Mouse (Mus musculus): Measurements from ENCODE around the gene Tomm40. TPM values are rescaled to one million over a fixed set of nuclear protein-coding genes. Genes with fewer than 3 reads are reported as not detected.
A peak's percentile ranks its signal among the peaks of the same experiment; 100 is the strongest.

Tomm40 gene
- polyA plus RNA-seq, 1 experiment = 64.2 TPM

DNA sequence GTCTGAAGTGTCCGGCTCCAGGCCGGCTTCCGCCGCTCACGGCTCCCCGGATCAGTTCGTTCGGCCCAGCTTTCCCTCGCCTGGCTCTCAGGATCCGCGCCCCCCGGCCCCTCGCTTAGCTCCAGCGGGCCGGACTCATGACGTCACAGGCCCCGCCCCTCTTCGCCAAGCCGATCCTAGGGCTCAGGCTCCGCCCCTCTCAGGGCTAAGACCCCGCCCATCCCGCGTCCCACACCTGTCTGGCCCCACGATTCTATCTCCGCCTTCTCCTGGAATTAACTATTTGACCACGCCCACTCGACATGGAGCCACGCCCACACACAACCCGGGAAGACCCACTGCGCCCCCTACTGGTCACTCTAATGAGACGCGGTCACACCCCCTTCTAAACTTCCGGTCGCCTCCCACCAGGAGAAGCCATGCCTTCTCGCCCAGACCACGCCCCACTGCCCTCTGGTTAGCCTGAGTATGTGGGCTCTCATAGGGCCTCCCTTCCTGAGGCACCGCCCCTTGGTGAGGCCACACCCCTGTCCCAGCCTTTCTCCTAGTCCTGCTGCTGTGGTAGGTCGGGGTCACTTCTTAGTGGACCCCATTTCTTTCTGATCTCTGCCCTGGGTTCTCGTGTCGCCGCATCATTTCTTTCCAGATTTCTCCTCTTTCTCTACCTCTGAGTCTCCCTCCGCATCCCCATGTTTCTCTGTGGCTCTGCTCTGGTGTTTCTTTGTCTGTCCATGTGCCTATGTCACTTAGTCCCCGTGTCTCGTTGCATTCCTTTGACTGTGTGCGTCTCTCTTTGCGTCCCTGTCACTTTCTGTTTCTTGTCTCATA, 34.4 kb upstream of the Tomm40 start:
- H3K4me3 ChIP-seq (ENCODE audit: insufficient read depth, low read depth, low read length) = peak overlapping the region; percentile 89
- peaks cover 26% of the 10 kb centered on the region for H3K4me1 ChIP-seq (ENCODE audit: control insufficient read depth, insufficient read depth, insufficient read length, low read length)
- H3K27ac ChIP-seq (replicated peaks; ENCODE audit: low read depth, low read length) = peak overlapping the region; percentile 95

- Histone ChIP-seq H3K4me1 (ENCODE audit: control insufficient read depth, insufficient read depth, insufficient read length, low read length) (peaks cover 23% of the 10 kb centered on the region), H3K4me3 (ENCODE audit: insufficient read depth, low read depth, low read length) (peak overlapping the region; percentile 89), H3K27ac (replicated peaks; ENCODE audit: low read depth, low read length) (peak overlapping the region; percentile 95)
Observed at GRCm38 (mm10) chr7:19748219-19749195, 33.3 kb upstream of the Tomm40 start.

DNA sequence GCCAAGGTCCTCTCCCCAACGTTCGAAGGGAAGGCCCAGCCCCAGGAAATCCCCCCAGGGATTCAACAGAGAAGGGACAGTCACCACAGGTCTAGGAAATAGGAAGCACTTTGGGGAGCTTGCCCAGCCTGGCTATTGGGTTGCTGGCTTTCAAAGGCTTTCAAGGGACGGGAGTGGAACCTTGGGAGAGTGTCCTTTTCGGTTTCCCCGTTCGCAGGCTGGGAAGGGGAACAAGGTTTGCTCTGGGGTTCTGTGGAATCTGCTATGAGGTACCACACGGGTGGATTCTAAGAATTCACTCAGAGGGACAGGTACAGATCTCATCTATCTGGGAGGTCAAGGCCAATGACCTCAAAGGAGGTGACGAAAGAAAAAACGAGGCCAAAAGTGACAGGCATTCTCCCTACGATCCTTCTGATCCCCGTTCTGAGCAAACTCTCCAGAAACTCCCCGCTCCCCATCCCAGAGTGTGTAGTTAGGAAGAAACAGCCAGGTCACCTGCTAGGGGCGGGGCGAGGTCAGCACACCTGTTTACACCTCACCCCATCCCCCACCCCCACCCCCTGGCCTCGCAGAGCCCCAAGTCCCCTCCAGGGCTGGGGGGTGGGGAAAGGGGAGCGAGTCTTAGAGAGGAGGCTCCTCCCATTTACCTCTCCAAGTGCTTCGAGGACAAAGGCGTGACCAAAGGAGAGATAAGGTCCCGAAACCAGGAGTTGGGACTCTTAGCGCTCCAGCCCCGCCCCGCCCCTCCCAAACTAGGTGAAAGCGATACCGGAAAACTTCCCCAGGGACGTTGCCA, 32.4 kb upstream of the Tomm40 start:
- peak overlapping the region; percentile 95 for H3K27ac ChIP-seq (replicated peaks; ENCODE audit: low read depth, low read length)
- peaks cover 27% of the 10 kb centered on the region for H3K4me1 ChIP-seq (ENCODE audit: control insufficient read depth, insufficient read depth, insufficient read length, low read length)
- H3K4me3 ChIP-seq (ENCODE audit: insufficient read depth, low read depth, low read length) = peak overlapping the region; percentile 89

DNA sequence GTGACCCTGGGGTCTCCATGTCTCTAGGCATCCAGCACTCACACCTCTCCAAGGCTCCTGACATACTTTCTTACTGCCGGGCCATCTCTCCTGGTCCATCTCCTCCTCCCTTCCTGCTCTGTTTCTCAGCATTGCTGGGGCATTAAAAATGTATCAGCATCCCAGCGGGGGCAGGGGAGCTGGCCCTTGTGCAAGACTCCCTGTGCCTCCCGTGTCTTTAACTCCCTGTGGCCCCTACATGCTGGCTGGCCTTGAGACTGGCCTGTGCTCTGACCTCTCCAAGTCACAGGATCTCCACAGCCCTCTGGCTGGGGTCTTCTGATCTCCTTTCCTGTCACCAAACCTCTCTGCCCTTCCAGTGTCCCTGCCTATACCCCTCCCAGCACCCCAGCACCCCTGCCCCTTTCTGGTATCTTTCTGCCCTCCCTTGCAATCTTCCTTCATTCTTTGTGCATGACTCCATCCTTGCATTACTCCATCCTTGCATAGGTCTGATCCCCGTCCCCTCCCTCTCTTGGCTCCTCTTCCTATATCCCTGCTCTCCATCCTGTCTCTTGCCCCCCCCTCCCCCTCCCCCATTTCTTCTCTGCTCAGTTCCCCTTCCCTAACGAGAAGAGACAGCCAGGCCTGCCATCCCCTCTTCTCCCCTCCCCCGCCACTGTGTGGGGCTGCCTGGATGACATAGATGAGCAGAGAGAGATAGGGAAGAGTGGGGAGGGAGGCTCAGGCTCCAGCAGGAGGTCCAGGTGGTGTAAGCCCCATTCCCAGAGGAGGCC, 31.4 kb upstream of the Tomm40 start:
- peak overlapping the region; percentile 95 for H3K27ac ChIP-seq (replicated peaks; ENCODE audit: low read depth, low read length)
- peak overlapping the region; percentile 89 for H3K4me3 ChIP-seq (ENCODE audit: insufficient read depth, low read depth, low read length)
- H3K4me1 ChIP-seq (ENCODE audit: control insufficient read depth, insufficient read depth, insufficient read length, low read length) = peaks cover 34% of the 10 kb centered on the region

GRCm38 (mm10) chr7:19745971-19746370, 30.7 kb upstream of the Tomm40 start:
- no peak overlapping the region for H3K4me3 ChIP-seq (ENCODE audit: insufficient read depth, low read depth, low read length)
- H3K4me1 ChIP-seq (ENCODE audit: control insufficient read depth, insufficient read depth, insufficient read length, low read length) = peaks cover 34% of the 10 kb centered on the region
- H3K27ac ChIP-seq (replicated peaks; ENCODE audit: low read depth, low read length) = peak overlapping the region; percentile 91

DNA sequence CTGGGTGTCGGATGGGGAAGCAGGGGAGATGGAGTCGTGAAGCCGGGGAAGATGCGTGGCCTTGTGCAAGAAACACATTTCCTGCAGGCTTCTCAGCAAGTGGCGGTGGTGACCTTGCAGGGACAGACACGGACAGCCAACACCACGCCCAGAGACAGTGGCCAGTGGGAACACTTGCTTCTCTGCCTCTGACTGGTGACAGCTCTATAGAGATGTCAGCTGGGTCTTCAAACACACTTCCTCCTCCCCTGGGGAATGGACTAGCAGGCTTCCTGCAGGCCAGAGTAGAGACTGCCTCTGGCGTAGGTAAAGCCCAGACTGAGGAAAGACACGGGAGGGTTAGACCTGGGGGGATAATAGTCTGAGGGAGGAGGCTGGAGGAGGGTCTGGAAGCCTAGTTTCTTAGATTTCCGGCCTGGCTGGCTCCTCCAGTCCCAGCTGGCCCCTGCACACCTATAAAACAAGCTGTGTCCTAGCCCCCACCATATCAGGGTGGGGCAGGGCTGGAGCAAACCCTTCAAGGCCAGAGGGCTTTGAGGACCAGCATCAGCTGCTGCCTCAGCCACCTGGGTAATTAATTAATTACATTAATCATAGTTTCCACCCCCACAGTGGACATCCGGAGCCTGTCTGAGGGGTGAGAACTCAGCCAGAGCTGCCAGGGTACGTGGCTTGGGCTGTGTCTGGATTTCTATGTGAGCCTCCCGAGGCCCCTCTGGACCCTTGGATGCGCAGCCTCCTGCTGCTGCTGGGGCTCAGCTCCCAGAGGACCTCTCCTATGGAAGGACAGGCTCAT, 29.6 kb upstream of the Tomm40 start:
- Histone ChIP-seq H3K4me1 (ENCODE audit: control insufficient read depth, insufficient read depth, insufficient read length, low read length) (peaks cover 29% of the 10 kb centered on the region), H3K27ac (replicated peaks; ENCODE audit: low read depth, low read length) (peak overlapping the region; percentile 91), H3K4me3 (ENCODE audit: insufficient read depth, low read depth, low read length) (peak overlapping the region; percentile 35)

DNA sequence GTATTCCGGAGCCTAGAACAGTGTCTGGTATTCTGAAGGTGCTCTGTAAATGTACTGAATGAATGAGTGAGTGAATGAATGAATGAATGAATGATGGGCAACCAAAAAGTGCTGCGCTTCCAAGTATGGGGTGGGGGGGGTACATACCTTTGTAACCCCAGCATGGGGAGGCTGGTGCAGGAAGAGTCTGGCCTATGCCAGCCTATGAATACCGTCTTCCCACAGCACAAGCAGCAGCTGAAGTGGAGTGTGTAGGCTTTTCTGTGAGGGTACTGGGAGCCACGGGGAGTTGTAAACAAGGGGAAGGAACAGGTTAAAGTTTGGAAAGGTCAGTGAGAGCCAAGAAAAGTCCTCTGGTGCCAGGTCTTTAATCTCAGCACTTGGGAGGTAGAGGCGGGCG, 28.6 kb upstream of the Tomm40 start:
- H3K4me3 ChIP-seq (ENCODE audit: insufficient read depth, low read depth, low read length) = no peak overlapping the region
- peak overlapping the region; percentile 91 for H3K27ac ChIP-seq (replicated peaks; ENCODE audit: low read depth, low read length)
- peaks cover 29% of the 10 kb centered on the region for H3K4me1 ChIP-seq (ENCODE audit: control insufficient read depth, insufficient read depth, insufficient read length, low read length)

DNA sequence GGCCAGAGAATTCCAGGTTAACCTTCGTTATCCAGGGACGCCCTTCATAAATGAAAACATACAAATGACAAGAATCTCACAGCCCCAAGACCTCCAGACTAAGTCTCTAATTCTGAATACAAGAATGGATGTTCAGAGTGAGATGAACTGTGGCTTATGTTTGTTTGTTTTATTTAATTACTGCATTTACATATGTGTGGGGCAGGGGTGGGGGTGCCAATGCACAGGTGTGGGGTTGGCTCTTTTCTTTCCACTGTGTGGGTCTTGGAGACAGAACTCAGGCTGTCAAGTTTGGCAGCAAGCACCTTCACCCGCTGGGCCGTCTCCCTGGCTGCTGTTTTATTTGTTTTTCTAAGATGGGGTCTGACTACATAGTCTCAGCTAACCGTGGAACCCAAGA, 27.2 kb upstream of the Tomm40 start:
- Histone ChIP-seq H3K27ac (replicated peaks; ENCODE audit: low read depth, low read length) (no peak overlapping the region), H3K4me3 (ENCODE audit: insufficient read depth, low read depth, low read length) (no peak overlapping the region), H3K4me1 (ENCODE audit: control insufficient read depth, insufficient read depth, insufficient read length, low read length) (peaks cover 28% of the 10 kb centered on the region)

DNA sequence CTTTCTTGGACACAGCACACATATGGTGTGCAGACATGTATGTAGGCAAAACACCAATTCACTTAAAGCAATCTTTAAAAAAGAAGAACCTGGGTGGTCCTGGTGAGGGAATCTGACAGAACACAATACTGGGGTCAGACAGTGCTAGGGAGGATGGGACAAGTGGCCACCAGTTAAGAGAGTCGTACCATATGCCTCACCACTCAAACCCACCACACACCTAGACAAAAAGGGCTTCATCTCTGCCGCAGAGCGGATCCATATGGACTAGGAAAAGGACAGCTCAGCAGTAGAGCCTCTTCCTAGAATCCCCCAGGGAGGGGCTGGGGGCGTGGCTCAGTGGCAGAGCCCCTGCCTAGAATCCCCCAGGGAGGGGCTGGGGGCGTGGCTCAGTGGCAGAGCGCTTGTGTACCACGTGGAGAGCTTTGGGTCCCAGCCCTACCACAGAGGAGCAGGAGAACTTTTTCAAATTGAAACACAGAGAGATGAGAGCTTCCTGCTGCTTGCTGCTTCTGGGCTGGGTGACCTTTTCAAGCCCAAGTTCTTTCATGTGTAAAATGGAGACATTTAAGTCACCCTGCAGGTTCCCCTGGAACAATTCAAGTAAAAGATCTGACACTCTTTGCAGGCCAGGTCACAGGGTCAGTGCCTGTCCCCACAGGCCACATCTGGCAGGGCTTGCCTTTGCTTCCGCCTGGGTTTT, 26.2 kb upstream of the Tomm40 start:
- Histone ChIP-seq H3K27ac (replicated peaks; ENCODE audit: low read depth, low read length) (peak overlapping the region; percentile 34; the same call in 1 of the 2 replicates), H3K4me1 (ENCODE audit: control insufficient read depth, insufficient read depth, insufficient read length, low read length) (peaks cover 25% of the 10 kb centered on the region), H3K4me3 (ENCODE audit: insufficient read depth, low read depth, low read length) (no peak overlapping the region)

- no peak overlapping the region for H3K4me3 ChIP-seq (ENCODE audit: insufficient read depth, low read depth, low read length)
- H3K4me1 ChIP-seq (ENCODE audit: control insufficient read depth, insufficient read depth, insufficient read length, low read length) = peaks cover 24% of the 10 kb centered on the region
- H3K27ac ChIP-seq (replicated peaks; ENCODE audit: low read depth, low read length) = no peak overlapping the region
Observed at GRCm38 (mm10) chr7:19740269-19740668, 25.0 kb upstream of the Tomm40 start.

DNA sequence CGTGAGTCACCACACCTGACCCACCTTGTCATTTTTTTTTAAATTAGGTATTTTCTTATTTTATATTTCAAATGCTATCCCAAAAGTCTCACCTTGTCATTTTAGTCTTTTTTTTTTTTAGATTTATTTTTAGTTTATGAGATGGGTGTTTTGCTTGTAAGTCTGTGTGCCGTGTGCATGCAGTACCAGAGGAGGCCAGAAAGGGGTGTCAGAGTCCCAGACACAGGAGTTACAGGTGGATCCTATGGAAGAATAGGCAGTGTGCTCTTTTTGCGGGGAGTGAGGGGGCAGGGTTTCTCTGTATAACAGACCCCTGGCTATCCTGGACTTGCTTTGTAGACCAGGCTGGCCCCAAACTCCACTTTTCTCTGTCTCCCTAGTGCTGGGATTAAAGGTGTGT, 23.5 kb upstream of the Tomm40 start:
- no peak overlapping the region for H3K27ac ChIP-seq (replicated peaks; ENCODE audit: low read depth, low read length)
- no peak overlapping the region for H3K4me3 ChIP-seq (ENCODE audit: insufficient read depth, low read depth, low read length)
- H3K4me1 ChIP-seq (ENCODE audit: control insufficient read depth, insufficient read depth, insufficient read length, low read length) = peaks cover 22% of the 10 kb centered on the region

- peaks cover 8% of the 10 kb centered on the region for H3K4me1 ChIP-seq (ENCODE audit: control insufficient read depth, insufficient read depth, insufficient read length, low read length)
- peak overlapping the region; percentile 41; the same call in 1 of the 2 replicates for H3K27ac ChIP-seq (replicated peaks; ENCODE audit: low read depth, low read length)
- H3K4me3 ChIP-seq (ENCODE audit: insufficient read depth, low read depth, low read length) = no peak overlapping the region
Observed at GRCm38 (mm10) chr7:19736389-19737057, 21.3 kb upstream of the Tomm40 start.
